Mouse (Mus musculus) G1E (cell line): Measurements from ENCODE around the gene Gm45837.

Experiments used
- CTCF ChIP-seq: IDR thresholded peaks from 2 replicates; pipeline ENCODE4 v1.5.1; 2012; ENCODE audit warnings: low read depth, low read length, inconsistent platforms, mixed read lengths
- GATA1 ChIP-seq: IDR thresholded peaks from 2 replicates; pipeline ENCODE4 v1.6.1; 2012; ENCODE audit warnings: borderline replicate concordance, low read length, inconsistent platforms, mixed read lengths
- GATA2 ChIP-seq: IDR thresholded peaks from 2 replicates; pipeline ENCODE4 v1.6.1; 2012; ENCODE audit warnings: low read depth, low read length, inconsistent platforms, borderline replicate concordance
- POLR2AphosphoS5 ChIP-seq: IDR thresholded peaks from 2 replicates; pipeline ENCODE4 v1.6.1; 2012; ENCODE audit warnings: low read depth, low read length, inconsistent platforms; ENCODE audit not compliant: insufficient replicate concordance
- TAL1 ChIP-seq: conservative IDR thresholded peaks from 2 replicates; pipeline ENCODE4 v1.6.1; 2012; ENCODE audit warnings: low read depth, low read length, inconsistent platforms, mixed read lengths

DNA sequence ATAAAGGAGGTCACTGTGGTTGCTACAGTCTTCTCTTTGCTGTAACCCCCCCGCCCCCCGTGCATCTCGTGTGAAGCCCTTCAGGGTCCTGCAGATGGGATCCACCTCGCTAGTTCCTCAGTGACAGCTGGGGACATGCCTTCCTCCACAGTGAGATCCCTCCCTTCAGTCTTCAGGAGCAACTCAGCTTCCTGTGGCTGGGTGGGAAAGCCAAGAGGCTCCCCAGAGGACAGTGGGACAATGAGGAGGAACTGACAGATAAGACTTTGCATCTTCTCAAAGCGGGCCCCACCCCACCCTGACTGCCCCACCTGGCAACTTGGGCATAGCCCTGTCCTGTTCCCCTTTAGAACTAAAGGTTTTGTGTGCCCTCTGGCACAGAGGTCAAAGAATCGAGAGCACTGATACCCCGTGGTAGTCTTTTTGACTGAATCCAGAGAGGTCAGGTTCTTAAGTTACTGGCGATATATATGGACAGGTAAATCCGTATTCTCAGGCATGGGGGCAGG is 48.7 kb downstream of the Gm45837 start:
- TF ChIP-seq CTCF, result no peak
- TF ChIP-seq GATA1, result no peak
- no peak for TF ChIP-seq TAL1
- no peak for TF ChIP-seq GATA2
- TF ChIP-seq POLR2AphosphoS5, result no peak
